Mouse (Mus musculus): ENCODE measurements around the gene Mfsd6l.
A peak's percentile ranks its signal among the peaks of the same experiment; 100 is the strongest.

The Mfsd6l gene

GRCm38 (mm10) chr11:68559546-68559945 is 3.6 kb downstream of the Mfsd6l start:
- no peak for DNase-seq

DNA sequence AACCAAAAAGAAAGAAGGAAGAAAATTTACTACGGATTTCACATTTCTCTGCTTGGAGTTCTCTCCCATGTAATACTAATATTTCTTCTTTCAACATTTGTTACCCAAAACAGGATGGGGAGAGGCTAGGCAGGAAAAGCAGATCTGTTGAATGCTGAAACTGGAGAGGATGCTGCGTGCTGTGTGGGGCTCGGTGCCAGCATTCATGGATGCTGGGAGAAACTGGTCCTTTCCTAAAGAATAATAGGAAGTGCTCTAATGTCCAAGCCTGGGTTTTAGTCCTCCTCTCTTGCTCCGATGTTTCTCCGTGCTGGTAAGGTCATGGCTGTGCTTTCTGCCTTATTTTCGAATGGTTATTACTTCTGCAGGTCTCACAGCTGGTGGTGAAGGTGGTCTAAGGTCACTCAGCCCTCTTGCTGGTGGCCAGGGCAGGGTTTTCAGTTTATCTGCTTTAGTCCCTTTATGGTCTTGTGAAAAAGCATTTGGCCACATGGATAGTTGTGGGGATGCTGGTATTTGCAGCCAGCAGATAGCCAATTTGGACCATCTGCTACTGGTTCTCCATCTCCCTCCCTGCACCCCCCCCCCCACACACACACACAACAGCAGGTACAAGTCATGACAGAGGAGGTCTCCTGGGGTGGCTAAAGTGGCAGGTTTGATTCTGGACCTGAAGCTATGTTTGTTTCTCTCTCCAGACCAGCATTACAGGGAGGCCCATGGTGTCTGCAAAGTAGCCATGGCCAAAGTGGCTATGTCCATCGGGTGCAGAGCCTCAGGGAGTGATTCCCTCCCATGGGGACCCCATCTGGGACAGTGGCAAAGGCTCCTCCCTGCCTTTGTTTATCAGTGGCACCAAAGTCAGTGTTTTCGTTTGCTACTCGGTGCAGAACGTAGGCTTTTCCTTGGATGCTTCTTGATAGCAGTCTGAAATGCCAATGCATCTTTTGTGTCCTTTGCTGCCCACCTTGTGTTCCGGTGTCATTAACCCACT is 6.3 kb downstream of the Mfsd6l start:
- DNase-seq, result peak; percentile 65

DNA sequence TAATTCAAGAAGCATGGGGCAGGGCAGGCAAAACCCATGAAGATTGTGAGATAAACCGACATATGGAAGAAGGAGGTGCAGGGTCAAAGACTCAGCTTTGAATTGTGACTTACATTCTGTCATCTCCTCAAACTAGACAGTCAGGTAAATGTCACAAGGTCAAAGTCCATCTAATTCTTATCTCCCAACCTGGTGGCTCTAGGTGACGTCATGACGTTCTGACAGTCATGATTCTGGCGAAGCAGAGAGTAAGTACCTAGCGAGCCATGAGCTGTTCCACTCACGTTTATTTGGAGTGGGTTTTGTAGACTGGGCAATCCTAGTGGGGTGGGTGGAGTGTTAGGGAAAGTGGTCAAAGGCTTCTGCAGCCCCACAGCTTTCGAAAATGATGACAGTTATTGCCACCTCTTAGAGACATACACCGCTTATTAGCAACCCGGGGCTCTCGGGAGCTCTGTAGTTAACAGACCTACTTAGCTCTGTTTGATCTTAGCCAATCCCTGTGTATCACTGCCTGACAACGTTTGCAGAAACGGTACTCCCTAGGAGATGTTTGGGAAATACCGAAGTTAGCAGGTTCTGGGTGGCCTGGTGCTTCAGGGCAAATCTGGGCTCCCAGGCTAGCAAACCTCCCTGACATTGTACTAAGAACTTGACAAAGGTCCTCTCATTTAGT is 8.5 kb downstream of the Mfsd6l start:
- no peak for DNase-seq

GRCm38 (mm10) chr11:68565032-68565429 is 9.0 kb downstream of the Mfsd6l start:
- no peak for DNase-seq

DNA sequence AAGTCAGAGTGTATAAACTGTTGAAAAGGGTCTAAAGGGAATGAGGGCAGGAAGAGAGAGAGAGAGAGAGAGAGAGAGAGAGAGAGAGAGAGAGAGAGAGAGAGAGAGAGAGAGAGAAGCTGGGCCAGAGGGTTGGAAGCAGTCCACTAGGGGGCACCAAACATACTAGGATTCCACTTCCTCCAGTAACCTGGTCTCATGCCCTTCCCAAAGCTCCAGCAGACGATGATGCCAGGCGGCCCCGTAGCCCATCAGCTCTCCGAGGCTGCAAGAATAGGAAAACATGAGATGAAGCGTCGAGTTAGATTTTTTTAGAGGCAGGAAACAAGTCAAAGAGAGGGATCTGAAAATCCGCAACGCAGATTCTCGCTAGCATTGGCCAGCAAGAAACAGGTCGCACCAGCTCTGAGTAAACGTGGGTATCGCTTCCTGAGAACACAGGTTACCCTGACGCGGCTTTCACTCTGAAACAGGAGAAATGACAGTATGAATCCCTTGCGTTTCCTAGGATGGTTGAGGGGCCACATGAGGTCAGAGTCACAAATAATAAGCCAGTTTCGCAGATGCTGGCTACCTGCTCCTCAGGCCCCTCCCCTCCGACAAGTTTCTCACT is 10.6 kb downstream of the Mfsd6l start:
- peak; percentile 86 for DNase-seq

DNA sequence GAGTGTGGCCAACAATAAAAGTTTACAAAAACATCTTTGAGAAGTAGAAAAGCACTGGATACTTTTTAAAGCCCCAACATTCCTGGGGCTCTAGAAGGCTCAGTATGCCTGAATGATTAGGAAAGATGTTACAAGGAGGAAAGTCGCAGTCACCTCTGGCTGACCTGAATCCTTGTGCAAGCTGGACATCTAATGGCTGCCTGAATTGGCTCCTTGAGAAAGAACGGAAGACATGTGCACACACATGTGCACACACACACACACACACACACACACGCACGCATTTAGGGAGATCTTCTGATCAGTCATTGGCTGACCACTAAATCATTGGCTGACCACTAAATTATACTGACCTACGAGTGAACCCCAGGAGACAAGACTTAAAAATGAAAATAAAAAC is 14.9 kb downstream of the Mfsd6l start:
- no peak for DNase-seq

GRCm38 (mm10) chr11:68577076-68577475 is 21.1 kb downstream of the Mfsd6l start:
- no peak for DNase-seq

DNA sequence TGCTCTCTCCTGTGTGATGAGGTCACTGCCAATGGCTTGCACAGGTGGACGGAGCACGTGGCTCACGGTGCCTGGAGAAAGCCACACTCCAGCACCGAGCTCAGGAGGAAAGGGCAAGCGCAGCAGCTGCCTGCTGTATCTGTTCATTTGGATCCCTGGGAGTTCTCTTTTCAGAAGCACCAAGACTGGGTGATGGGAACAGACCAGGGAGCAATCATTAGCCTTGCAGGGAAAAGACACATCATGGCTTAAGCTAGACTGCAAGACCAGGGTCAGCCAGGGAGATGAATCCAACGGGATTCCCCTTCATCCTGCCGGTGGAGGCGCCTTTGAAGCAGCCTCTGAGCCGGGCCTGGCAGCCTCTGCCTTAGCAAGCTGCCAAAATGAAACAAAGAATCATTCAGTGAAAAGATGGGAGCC is 23.5 kb downstream of the Mfsd6l start:
- DNase-seq, result peak; percentile 63

DNA sequence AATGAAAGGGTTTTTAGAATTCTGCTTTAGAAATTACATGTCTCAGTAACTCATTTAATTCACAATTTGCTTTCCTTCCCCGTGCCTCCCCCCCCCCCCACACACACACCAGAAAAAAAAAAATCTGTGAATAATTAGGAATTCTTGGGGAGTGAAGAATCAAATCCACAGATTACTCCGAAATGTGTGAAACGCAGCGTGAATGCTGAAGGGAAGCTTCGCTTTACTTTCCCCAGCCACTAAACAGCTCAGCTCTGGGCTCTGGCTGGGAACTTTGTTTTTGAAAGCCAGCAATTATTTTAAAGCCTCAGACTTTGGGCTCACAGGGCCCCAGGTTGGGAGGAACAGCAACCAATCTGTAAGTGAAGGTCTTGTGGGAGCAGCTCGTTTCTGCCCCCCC is 24.6 kb downstream of the Mfsd6l start:
- DNase-seq, result no peak

GRCm38 (mm10) chr11:68583225-68583624 is 27.2 kb downstream of the Mfsd6l start:
- DNase-seq, result peak; percentile 43

GRCm38 (mm10) chr11:68583906-68584480 is 28.0 kb downstream of the Mfsd6l start:
- DNase-seq, result no peak

DNA sequence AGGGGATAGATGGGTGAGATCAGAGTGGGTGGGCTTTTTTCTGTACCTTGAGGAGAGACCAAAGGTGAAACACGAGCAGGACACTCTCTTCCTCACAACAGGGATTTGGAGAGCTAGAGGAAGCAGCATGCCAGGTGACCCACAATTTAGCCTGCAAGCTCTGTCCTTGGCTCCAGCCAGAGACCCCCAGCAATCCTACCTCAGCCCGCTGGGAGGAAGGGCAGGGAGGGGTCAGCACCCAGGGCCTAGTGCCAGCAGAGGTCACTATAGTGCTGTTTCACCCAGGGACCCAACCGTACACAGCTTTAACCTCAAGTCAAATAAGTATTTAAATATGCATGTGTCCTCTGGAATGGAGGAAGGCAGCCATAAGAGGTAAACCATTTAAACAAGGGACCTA is 29.9 kb downstream of the Mfsd6l start:
- no peak for DNase-seq

GRCm38 (mm10) chr11:68586721-68587120 is 30.7 kb downstream of the Mfsd6l start, which contains the start of gene Ccdc42:
Ccdc42 (plus strand) TSS chr11:68587021.
- no peak for DNase-seq

DNA sequence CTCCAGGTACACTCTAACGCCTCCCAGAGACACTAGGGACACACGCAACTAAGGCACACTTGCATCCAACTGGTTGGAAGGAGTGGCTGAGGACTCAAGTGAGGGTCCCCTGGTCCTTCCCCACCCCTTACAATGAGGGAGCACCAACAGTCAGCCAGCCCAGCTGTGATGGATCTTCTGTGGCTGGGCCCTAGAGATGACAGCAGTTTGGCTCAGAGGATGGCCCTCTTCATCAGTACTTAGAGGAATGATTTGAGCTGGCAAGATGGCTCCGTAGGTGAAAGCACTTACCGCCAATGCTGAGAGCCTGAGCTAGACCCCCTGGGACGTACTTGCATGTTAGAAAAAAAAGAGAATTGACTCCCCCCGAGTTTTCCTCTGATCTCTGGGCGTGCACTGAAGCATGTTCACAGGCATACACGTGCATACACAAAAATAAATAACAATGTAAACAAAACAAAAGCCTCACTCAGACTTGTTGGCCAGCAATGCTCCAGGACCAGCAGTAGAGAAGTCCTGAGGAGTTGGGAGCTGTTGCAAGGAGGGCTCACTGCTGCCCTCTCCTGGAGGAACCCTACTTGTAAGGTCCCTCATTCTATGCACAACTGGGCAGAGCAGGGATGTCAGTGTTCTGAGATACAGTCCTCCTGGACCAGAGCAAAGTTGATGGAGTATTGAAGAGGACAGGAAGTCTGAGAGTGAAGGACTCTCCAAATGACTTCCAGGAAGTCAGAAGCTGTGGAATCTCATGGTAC is 33.2 kb downstream of the Mfsd6l start:
- DNase-seq, result peak; percentile 74

DNA sequence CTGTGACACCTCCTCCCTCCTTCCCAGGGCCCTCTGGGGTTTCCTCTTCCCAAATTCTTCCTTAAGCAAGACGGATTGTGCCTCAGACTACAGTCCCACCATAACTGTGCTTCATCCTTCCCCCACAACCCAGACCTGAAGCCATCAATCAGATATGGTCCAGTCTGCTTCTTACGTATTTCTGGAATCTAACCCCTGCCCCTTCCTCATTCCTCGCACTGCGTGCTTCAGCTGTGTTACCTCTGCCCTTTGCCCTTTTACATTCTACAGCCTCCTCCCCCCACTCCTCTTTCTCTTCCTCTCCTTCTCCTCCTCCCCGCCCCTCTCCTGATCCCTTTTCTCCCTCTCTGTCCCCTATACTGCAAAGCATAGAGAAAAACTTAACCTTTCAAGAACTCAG is 35.7 kb downstream of the Mfsd6l start:
- DNase-seq, result no peak

DNA sequence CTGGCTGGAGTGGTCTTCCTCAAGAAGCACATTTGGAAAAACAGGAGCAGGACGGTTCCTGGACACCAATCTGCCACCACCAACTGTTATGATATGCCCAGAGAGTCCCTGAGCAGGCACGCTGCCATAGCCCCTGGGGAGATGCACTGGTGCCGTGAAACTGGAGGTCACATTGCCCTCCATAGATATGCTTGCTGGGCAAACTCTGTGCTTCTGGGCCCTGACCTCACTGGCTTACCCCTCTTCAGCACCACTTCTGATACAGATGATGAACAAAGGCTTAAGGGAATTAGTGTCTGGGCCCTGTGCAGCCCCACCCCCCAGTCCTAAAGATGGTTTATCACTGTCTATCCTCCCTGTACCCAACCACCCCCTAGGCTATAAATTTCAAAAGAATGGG is 37.3 kb downstream of the Mfsd6l start:
- no peak for DNase-seq

- DNase-seq, result no peak
These were observed 41.9 kb downstream of the Mfsd6l start for GRCm38 (mm10) chr11:68597912-68598311.

DNA sequence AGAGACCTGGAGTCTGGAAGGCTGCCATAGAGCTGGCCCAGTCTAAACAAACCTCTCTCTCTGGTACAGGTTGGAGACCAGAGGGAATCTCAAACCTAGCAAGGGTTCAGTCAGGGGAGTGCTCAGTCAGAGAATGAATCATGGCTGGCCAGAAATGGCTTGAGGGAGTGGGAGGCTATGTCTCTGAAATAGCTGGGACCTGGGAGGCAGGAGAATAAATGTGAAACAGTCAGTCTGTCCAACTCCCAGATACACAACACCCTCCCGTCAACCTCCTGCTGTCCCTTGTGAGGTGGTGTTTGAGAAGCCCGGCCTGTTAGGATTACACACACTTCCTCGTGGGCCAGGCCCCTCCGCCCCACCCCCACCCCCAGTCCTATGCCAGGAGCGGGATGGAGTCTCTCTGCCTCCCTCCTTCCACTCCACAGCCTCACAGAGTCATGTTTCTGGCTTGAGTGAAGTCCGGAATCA is 44.6 kb downstream of the Mfsd6l start:
- no peak for DNase-seq

DNA sequence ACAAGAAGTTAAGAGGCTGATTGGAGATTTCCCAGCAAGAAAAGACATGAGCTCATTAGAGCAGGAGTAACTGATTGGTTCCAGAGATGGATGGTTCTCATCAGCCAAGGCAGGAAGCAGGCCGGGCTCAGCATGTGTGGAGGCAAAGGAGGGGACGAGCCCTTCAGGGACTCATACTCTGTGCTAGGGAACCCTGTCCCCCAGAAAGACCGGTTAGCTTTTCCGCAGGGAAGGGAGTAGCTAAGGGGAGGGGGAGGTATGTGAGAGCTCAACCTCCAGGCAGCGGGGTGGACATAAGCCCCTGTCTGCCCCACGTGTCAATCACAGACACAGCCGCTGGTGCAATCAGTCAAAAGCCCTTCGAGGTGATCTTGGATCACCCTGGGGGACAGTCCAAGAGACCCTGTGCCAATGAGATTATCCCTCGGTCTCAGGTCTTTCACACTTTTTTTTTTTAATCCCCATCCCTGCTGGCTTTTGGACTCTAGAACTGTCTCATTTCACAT is 45.6 kb downstream of the Mfsd6l start:
- DNase-seq, result no peak

GRCm38 (mm10) chr11:68602200-68602931 is 46.4 kb downstream of the Mfsd6l start:
- no peak for DNase-seq

- no peak for DNase-seq
These were observed 51.1 kb downstream of the Mfsd6l start for GRCm38 (mm10) chr11:68607046-68607445.
